Mouse (Mus musculus): Measurements from ENCODE around the gene Tmem218.

The Tmem218 gene

DNA sequence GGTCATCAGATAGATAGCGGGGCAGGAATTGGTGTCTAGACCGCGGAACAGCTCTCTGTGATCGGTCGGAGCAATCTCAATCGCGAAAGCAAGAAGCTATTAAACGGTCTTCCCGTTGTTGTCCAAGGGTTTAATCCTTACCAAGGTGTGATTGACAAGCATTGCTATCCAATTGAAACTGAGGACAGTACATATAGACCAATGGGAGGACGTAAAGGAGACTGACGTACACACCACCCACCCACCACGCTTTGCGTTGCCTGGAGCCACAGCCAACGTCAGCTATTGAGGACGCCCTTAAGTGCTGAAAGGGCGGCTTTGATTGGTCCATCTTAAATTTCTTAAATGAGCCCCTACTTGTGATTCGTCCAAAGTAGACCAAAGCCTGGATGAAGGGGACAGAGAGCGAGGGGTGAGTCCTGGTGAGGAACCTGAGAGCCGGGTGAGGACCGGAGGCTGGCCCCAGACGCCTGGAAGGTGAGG lies at the start of gene Tmem218:
Gene Tmem218, plus strand, starts transcription at position 295 of the 483 bp plus-strand sequence.
- DNase-seq (ENCODE audit: low read depth), result peak; percentile 99

DNA sequence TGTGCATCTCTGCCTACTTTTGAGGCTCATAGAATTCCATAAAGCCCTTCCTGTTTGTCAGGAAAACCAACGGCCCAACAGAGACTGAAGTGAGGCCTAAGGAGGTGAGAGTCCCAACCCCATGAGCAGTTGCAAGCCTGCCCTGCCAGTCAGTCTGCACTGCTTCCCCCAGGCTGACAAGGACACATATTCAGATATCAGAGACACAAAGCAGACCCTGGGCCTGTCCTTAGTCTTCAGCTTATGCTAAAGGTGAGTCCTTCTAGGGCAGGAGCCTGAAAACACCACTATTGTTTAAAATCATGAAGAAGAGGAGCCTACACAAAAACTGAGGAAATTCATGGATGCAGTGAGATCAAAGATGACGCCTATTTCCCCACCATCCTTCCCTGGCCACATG lies 47.3 kb upstream of the Tmem218 start:
- no peak for DNase-seq (ENCODE audit: low read depth)

DNA sequence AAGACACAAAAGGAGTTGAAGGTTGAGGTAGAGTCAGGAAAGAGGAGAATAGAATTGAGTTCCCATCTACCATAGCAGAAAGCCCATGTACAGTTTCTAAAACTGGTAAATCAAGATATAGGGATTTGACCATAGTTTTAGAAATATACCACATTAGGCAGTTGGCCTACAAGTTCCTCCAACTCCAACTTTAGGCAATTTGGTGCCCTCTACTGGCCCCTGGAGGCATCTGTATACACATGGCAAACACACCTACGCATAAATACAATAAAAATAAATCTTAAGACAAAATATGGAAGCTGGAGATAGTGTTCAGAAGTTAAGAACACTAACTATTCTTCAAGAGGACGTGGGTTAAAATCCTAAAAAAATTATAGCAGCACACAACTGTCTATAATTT lies 41.1 kb upstream of the Tmem218 start:
- DNase-seq (ENCODE audit: low read depth), result no peak

DNA sequence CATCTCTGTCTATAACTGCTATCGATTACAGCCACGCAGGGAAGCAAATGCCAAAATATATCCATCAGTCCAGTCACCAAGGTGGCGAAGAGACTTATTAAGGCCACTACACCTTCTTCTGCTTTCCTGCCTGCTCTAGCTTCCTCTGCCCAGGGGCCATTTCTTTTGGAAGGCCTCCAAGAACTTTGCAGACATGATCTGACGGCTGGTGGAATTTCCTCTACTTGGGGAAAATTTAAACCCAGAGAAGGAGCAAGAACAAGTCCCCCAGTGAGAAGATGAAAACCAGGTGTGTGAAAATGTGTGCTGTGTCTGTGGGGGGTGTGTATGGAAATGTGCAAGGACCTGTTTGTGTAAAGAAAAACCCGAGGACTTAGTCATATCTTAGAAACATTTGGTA lies 34.6 kb upstream of the Tmem218 start:
- no peak for DNase-seq (ENCODE audit: low read depth)

DNA sequence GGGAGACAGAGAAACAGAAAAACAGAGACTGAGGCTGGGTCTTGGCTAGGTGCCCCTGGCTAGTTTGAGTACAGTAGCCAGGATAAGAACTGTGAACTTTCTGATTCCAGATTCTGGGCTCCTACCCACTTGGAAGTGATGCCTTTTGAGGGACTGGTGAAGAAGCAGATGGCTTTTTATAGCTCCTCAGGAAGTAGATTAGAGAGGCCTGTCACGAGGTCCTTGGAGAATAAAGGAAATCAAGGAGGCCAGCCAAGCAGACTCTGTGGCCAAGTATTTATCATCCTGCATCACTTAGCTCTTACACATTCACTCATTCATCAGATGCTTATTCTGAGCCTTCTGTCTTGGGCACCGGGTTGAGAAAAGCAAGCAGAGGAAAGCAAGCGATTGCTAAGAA lies 32.0 kb upstream of the Tmem218 start:
- no peak for DNase-seq (ENCODE audit: low read depth)

DNA sequence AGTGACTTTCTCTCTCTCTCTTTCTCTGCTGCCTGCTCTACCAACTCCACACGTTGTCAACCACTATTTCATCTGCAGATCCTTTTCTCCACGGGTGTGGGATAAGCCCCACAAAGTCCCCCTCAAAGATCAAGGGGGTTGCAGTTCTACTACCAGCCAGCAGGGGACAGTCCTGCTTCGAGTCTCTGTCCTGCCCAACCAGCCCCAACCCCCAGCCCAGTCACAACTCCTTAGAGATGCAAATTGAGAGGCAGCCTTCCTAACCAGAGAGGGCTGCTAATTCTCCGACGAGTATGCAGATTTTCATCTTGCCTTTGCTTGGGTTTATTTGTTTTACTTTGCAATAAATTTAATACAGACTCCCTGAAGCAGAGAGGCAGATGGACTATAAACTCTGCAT lies 30.9 kb upstream of the Tmem218 start:
- peak; percentile 6 for DNase-seq (ENCODE audit: low read depth)

DNA sequence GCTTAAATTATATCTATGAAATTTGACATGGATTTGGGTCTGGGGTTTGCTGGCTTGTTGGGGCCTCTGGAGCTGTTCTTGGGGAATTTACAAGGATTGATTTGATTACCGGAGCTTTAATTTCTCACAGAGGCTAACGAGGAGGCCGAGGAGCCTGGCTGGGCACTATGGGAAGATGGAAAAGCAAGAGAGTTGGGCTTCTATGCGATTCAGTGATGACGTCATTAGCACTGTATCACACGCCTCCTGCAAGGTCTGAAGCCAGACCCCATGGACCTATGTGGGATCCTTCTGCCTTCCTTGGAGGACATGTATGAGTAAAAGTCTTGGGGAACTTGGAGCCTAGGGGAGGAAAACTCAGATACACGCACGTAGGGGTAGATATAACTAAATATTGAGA lies 30.5 kb upstream of the Tmem218 start:
- no peak for DNase-seq (ENCODE audit: low read depth)

DNA sequence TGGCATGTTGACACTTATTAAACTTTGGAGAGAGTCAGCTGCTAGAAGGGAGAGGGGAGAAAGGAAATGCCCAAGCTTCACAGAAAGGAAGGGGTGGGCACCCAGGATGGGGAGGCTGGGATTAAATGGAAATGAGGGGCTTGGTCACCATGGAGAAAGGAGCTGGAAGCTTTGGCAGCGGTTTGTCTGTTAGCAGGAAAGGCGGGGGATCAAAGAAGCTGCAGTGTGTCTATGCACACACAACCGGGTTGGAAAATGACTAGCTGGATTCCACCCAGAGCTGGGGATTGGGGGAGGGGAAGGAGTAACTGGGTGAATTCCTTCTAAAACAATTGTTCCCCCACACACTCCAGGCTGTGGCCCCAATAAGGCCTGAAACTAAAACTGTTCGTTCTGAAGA lies 29.1 kb upstream of the Tmem218 start:
- DNase-seq (ENCODE audit: low read depth), result no peak

DNA sequence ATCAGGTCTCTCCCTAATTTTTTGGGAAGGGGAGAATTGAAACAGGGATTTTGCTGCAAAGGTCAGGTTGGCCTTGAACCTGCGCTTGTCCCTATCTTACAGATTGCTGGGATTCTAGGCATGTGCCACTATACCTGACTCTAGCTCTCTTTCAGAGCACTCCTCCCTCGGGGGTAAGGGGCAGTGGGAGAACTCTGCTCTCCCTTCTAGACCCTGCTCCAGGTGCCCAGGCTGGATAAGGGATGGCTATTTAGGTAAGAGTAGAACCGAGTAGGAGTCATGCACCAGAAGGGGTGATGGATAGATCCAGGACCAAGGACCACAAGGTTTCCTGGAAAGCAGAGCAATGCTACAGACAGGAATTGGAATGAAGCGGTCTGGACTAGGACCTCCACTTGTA lies 28.4 kb upstream of the Tmem218 start:
- DNase-seq (ENCODE audit: low read depth), result no peak

DNA sequence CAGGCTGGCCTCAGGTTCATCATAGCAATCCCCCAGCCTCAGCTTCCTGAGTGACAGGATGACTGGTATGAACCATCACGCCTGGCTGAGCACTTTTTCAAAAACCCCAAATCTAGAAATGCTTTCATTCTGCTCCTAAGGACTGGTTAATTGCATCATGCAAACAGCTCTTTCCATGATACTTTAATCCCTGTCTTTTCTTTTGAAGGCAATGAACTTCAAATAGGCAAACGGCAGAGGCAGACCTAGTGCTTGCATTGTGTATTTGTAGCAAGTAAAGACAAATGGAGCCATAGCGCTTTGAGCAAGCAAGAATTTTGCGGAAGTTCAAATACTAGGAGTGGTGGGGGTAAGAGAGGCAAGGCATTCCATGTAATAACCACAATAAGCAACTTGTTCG lies 26.4 kb upstream of the Tmem218 start:
- no peak for DNase-seq (ENCODE audit: low read depth)

DNA sequence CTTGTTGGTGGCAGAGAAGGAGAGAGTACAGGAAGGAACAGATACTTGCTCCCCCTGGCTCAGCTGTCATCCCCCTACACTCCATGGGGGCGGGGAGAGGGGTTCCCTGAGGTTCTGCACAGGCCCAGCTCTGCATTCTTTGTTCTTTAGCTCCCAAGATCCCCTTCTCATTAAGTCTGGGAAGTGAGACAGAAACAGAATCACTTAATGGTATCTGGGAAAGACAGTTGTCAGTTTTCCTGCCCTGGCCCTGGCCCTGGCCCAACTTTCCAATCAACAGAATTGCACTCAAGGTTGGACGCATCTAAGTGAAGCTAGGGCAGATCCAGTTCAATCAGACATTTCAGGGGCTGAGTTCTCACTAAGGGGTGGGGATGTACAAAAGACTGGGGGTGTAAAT lies 24.8 kb upstream of the Tmem218 start:
- no peak for DNase-seq (ENCODE audit: low read depth)

DNA sequence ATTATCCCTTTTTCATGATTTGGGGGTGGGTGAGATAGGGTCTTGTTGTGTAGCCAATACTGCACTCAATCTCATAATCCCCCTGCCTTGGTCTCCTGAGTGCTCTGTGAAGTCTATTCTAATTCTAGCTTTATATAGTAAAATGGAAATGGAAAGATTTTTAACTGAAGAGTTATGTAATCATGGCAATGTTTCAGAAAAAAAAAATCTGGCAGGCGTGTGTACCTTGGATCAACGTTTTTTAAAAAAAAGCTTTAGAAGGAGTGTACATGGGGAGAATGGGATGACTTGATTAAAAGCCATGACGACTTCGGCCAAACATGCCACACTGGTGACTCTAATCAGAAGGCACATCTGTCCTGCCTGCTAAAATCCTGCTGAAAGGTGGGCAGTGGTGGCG lies 20.6 kb upstream of the Tmem218 start:
- no peak for DNase-seq (ENCODE audit: low read depth)

DNA sequence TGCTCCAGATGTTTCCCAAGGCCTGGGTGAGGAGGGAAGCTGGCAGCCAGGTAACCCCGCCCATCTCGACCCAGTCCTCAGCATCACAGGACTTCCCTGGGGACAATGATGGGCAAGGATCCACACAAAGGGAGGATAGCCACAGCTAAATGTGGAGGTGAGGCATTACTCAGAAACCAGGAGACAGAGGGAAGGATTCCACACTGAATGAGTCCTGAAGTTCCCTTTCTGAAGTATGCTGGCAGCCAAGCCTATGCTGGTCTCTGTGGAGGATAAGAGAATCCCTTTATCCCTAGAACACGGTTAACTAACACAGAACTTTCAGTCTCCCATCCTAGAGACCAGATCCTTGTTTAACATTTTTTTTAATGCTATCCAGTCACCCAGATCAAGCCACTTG lies 20.0 kb upstream of the Tmem218 start:
- DNase-seq (ENCODE audit: low read depth), result no peak

DNA sequence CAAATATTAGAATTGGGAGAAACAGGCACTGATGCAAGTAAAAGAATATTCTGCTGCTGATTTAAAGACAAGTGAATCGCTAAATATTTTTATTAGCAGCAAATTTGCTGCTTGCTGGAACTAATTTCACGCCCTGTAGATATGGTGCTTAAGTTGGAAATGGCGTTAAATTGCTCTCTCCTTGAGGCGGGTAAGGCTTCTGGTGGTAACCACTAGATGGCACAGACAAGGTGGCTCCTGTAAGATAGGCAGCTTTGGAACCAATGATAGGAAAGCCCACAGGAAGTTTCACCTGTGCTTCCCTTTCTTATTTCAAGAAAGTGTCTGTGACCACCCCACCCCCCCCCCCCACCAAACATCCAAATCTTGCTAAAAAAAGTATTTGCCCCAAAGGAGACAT lies 11.0 kb upstream of the Tmem218 start:
- no peak for DNase-seq (ENCODE audit: low read depth)

DNA sequence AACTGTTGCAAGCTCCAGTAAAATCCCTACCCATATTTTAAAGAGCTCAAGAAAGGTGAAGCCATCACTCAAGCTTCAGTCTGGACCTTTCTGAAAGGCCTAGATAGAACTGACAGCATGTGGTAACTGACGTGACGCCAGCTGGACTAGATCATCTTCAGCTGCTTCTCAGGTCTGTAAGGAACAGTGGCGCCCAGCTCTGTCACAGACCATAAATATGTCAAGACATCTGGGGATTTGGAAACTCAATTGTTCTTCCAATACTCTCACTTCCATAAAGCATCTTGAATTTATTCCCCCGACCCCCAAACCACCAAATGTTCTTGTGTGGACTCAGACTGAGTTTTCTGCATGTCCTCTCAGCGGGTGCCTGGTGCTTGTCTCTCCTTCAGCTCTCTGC lies 7.6 kb upstream of the Tmem218 start:
- DNase-seq (ENCODE audit: low read depth), result no peak

DNA sequence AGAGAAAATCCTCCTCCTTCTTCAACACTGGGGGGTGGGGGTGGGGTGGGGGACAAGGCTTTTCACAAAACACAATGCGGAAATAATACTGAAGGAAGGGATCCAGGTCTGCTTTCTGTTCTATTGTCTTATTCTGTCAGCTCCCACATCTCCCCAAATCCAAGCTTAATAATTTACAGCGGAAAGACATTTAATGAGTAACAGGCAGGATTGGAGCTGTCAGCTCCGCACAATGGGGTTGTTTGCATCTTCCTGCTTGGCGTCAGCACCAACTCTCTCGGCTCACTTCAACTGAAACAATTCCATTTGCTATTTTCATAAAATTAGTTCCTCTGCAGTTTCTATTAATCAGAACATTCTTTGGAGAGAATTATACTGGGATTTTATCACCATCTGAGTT lies 4.1 kb upstream of the Tmem218 start:
- no peak for DNase-seq (ENCODE audit: low read depth)

DNA sequence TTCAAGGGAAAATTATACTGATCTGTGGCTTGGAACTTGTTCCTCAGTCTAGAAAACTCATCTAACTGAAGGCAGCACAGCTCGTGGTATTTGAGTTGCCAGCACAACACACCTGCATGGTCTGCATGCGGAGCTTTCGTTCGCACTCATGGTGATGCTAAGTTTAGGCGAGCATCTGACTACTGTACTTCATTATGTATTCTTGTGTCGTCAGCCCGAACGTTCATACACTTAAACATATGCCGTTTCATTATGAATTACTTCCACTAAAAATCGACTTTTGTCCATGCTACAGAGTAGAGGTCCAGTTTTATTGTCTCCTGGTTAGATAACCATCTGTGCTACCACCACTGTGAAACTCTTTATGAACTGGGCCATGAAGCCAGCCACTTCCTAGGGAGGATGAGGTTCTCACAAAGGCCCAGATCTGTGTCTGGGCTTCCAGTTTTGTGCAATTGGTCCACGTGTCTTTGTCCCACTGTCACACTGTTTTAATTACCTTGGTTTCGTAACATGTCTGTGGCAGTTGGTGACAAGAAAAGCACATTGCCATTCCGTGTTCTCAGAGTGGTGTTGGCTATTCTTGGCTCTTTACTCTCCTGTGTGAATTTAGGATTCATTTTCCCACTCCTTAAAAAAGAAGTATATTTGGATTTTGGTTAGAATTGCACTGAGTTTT lies 5.2 kb downstream of the Tmem218 start:
- DNase-seq (ENCODE audit: low read depth), result no peak

DNA sequence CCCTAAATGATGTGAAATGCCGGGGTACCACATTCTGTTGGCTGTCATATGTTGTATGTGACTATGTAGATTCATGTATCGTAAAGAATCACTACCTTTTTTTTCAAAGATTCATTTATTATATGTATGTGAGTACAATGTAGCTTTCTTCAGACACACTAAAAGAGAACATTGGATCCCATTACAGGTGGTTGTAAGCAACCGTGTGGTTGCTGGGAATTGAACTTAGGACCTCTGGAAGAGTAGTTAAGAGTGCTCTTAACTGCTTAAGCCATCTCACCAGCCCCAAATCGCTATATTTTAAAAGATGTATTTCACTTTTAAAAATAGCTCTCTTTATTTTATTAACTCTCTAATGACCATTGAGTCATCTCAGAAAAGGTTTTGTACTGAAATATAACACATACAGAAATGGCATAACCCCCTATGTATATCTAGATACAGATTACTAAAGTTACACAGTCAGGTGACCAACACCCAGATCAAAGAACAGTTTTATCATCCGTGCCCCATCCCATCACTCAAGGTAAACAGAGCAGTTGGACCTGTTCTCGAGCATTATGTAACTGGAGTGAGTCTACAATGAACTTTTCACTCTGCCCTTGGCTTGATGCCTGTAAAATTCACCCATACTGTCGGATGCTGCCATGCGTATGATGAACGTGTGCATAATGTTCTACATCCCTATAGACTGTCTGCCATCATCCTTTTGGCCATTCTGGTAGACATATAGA lies 6.5 kb downstream of the Tmem218 start:
- DNase-seq (ENCODE audit: low read depth), result no peak

DNA sequence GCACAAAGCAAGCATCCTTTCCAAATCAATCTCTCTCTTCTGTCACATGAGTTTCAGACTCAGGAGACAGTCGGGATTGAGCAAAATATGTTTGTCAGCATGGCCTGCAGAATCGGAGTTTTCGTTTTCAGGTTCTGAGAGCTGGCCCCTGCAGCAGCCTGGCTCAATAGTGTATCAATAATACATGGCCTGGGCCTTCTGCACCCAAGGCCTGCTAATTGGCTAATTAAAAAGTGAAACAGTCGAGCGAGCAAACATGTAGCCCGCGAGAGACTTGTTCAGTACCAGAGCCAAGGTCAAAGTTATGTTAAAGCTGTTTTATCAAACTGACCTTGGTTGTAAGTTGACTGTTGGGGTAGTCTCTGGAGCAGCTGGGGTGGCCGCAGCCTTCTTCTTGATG lies 12.7 kb downstream of the Tmem218 start:
- DNase-seq (ENCODE audit: low read depth), result no peak

DNA sequence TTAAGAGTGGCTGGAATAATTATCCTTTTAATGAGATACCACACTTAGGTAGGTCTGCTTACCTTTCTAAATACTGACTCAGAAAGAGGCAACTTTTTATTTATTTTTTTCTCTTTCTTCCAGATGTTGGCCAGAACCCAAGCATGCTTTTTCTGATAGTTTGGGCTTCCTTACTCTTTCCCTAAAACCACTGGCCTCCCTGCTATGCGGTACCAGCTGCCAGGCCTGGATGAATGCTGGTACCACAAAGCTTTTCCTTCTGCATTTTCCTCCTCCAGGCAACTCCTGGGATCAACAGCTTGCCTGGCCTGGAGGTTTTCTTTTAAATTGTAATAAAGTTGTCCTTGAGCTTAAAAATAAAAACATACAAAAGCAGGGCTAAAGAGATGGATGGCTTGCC lies 17.6 kb downstream of the Tmem218 start:
- no peak for DNase-seq (ENCODE audit: low read depth)

DNA sequence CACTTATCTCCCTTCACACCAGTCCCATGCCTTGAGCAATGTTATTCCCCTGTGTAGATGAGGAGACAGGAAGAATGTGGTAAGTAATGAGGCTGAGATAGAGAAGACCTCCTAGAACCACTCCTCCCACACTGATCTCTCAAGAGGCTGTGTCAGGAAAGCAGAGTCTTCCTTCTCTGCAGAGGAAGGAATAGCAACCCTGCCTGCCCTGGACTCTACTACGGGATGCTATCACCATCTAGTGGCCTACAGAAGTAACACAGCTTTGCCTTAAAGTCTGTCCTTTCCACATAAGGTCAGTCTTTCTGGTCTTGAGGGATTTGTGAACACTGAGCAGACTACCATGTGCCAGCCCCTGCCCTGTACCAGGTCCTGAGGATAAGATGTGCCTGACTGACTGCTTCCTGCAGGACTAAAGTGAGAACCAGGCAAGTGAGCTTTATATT lies 21.9 kb downstream of the Tmem218 start:
- DNase-seq (ENCODE audit: low read depth), result peak; percentile 22

DNA sequence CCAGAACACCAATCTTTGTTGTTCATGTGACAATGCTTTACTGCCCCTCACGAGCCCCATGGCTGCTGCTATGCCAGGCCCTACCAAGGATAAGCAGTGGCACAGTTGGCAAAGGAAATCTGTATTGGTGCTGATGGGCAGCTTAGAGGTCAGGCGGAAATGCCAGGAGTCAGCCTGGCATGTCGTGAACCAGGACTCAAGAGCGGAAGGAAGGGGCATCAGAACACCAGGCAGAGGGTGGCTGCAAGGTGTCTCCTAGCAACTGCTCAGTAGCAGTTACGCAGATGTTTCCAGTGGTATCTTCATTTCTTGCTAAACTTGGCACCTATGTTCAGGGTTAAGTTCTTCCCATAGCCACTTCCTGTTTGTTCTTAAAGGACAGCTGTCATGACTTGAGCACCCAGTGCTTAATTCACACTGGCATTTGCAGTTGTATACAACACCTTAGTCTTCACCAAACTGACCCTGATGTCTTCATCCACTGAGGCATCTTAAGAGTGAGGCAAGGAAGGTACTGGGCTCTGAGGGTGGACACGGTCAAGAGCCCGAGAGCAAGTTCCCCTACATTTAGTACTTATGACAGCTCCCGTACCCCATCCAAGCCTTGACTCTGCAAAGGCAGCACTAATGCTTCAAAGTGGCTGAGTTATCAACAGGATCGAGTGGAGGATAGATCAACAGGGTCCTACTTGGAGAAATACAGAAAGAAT lies 22.6 kb downstream of the Tmem218 start:
- no peak for DNase-seq (ENCODE audit: low read depth)

Measured in c-Kit-positive CD71-positive TER-119-negative erythroid progenitor cells, embryonic 14.5 days (primary cell).